Mouse (Mus musculus) heart, postnatal 0 days (tissue): Measurements from ENCODE around the gene Clrn1.

ENCODE experiments used
- CTCF ChIP-seq: IDR thresholded peaks from 2 replicates; pipeline ENCODE4 v1.5.1; 2016; ENCODE audit warnings: antibody characterized with exemption, control low read depth, low read depth
- EP300 ChIP-seq: IDR thresholded peaks from 2 replicates; pipeline ENCODE4 v1.6.1; 2016; ENCODE audit warnings: antibody characterized with exemption, low read depth

- no peak for TF ChIP-seq CTCF
- no peak for TF ChIP-seq EP300
These were observed 2.1 kb downstream of the Clrn1 start for GRCm38 (mm10) chr3:58882878-58883510.
